Mouse (Mus musculus): ENCODE results near the gene Pafah1b3. TPM values are rescaled to one million over a fixed set of nuclear protein-coding genes. Genes with fewer than 3 reads are reported as not detected.

Pafah1b3 gene
- polyA plus RNA-seq (2015; fragmentation: Nextera tagmentation; extraction: Ambion mirVana): 87.6 and 91.9 TPM in 2 replicates

DNA sequence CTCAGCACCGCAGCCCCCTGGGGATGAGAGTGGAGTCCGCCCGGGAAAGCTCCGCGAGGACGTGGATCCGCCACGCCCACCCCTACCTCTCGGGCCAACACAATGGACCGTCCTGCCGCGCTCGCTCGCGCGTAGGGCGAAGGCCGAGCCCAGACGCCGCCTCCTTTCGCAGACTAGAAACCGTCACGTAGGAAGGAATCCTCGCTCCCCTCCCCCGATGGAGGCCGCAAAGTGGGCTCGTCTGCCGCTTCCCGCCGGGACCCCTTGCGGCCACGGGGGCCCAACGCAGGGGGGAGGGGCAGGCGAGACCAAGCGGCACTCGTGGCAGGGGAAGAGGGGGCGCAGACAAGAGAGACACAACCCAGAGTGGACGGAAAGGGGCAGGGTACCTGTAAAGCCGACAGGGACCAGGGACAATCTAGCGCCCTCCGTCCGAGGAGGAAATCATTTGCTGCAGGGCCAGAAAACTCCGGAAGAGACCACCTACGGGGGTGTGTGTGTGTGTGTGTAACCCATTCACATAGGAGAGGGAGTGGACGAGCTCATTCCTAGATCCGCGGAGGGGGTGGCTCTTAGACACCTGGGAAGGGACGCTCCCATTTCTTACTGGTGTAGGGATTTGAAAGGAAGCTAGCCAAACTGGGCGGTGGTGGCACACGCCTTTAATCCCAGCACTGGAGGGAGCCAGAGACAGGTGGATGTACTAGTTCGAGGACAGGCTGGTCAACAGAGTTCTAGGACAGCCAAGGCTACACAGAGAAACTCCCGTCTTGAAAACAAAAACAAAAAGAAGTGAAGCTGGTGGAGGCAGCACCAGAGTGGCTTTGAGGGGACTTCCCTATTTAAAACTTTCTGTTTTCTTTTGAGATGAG, at the start of gene Pafah1b3:
TSS of gene Pafah1b3 (minus strand) at position 533 of the 872 bp plus-strand sequence.
- TF ChIP-seq CTCF (IDR thresholded peaks at IDR 0.05; ENCODE audit: low read depth): peak; percentile 63
- H3K9me3 ChIP-seq (ENCODE audit: control insufficient read depth): no peaks in the 10 kb centered on the region
- peak within 1 kb of the TSS; percentile 98 for H3K4me2 ChIP-seq (replicated peaks; ENCODE audit: low read depth)
- H3K27ac ChIP-seq (ENCODE audit: low read depth, low read length): peak within 1 kb of the TSS; percentile 96
- H3K27me3 ChIP-seq (replicated peaks; ENCODE audit: control insufficient read depth, insufficient read depth, low read length): no peaks in the 10 kb centered on the region
- WGBS: under 1% methylated on average over 52 of the region's 52 CpGs
- peaks cover 23% of the 10 kb centered on the region for H3K36me3 ChIP-seq (ENCODE audit: control insufficient read depth, insufficient read depth)
- peak within 1 kb of the TSS; percentile 68 for H3K9ac ChIP-seq (ENCODE audit: low read depth, low read length)
- H3K4me3 ChIP-seq (ENCODE audit: low read depth, low read length): peak within 1 kb of the TSS; percentile 80
- no peaks in the 10 kb centered on the region for H3K4me1 ChIP-seq (replicated peaks; ENCODE audit: control insufficient read depth, insufficient read depth, low read length)
- ATAC-seq: peak; percentile 93

- peaks cover 28% of the 10 kb centered on the region for H3K36me3 ChIP-seq (ENCODE audit: control insufficient read depth, insufficient read depth)
- no peak for TF ChIP-seq CTCF (IDR thresholded peaks at IDR 0.05; ENCODE audit: low read depth)
- no peak for ATAC-seq
- H3K9ac ChIP-seq (ENCODE audit: low read depth, low read length): no peak overlapping the region
- H3K27ac ChIP-seq (ENCODE audit: low read depth, low read length): no peak overlapping the region
- no peaks in the 10 kb centered on the region for H3K4me1 ChIP-seq (replicated peaks; ENCODE audit: control insufficient read depth, insufficient read depth, low read length)
- no peaks in the 10 kb centered on the region for H3K9me3 ChIP-seq (ENCODE audit: control insufficient read depth)
- no peaks in the 10 kb centered on the region for H3K27me3 ChIP-seq (replicated peaks; ENCODE audit: control insufficient read depth, insufficient read depth, low read length)
- no peak overlapping the region for H3K4me2 ChIP-seq (replicated peaks; ENCODE audit: low read depth)
- H3K4me3 ChIP-seq (ENCODE audit: low read depth, low read length): no peak overlapping the region
- 85% methylated on average over 20 of the region's 20 CpGs for WGBS
Observed at GRCm38 (mm10) chr7:25341000-25341784, 43.4 kb upstream of the Pafah1b3 start.

DNA sequence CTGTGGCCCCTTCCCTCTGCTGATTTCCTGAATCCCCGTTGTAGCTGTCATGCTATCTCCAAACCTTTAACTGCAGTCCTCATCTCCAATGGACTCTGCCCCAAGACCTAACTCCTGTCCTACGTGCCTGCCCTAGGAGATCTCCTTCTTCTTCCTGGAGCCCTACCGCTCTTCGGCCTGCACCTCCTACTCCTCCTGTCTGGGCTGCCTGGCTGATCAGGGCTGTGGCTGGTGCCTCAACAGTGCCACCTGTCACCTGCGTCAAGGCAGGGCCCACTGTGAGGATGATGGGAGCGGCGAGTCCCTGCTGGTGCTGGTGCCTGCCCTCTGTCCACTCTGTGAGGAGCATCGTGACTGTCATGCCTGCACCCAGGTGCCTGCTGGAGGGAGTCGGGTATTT, 41.5 kb upstream of the Pafah1b3 start:
- no peaks in the 10 kb centered on the region for H3K9me3 ChIP-seq (ENCODE audit: control insufficient read depth)
- peak; percentile 52; the same call in 1 of the 2 replicates for TF ChIP-seq CTCF (IDR thresholded peaks at IDR 0.05; ENCODE audit: low read depth)
- 65% methylated on average over 9 of the region's 9 CpGs for WGBS

DNA sequence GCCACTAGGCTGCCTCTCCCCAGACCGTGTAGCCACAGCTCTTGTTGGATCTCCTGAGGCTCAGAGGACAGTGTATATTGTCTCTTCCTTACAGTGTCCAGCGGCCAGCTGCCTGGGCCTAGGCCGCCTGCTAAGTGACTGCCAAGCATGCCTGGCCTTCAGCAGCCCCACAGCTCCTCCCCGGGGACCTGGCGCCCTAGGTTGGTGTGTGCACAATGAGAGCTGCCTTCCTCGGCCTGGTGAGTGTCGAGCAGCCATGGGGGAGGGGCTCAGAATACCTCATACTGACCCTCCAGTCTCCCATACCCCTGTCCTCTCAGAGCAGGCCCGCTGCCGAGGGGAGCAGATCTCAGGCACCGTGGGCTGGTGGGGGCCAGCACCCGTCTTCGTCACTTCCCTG, 36.7 kb upstream of the Pafah1b3 start:
- no peak overlapping the region for H3K27ac ChIP-seq (ENCODE audit: low read depth, low read length)
- H3K4me2 ChIP-seq (replicated peaks; ENCODE audit: low read depth): no peak overlapping the region
- H3K4me1 ChIP-seq (replicated peaks; ENCODE audit: control insufficient read depth, insufficient read depth, low read length): no peaks in the 10 kb centered on the region
- H3K9ac ChIP-seq (ENCODE audit: low read depth, low read length): no peak overlapping the region
- no peak overlapping the region for H3K4me3 ChIP-seq (ENCODE audit: low read depth, low read length)
- 85% methylated on average over 12 of the region's 12 CpGs for WGBS
- no peaks in the 10 kb centered on the region for H3K9me3 ChIP-seq (ENCODE audit: control insufficient read depth)
- TF ChIP-seq CTCF (IDR thresholded peaks at IDR 0.05; ENCODE audit: low read depth): no peak
- peaks cover 34% of the 10 kb centered on the region; the same call in 1 of the 2 replicates for H3K36me3 ChIP-seq (ENCODE audit: control insufficient read depth, insufficient read depth)
- H3K27me3 ChIP-seq (replicated peaks; ENCODE audit: control insufficient read depth, insufficient read depth, low read length): no peaks in the 10 kb centered on the region
- no peak for ATAC-seq

More for the DNA sequence above, 41.5 kb upstream of the Pafah1b3 start:
- Histone ChIP-seq H3K4me3 (ENCODE audit: low read depth, low read length) (no peak overlapping the region), H3K9ac (ENCODE audit: low read depth, low read length) (no peak overlapping the region), H3K27ac (ENCODE audit: low read depth, low read length) (no peak overlapping the region), H3K4me2 (replicated peaks; ENCODE audit: low read depth) (no peak overlapping the region), H3K36me3 (ENCODE audit: control insufficient read depth, insufficient read depth) (peaks cover 41% of the 10 kb centered on the region), H3K27me3 (replicated peaks; ENCODE audit: control insufficient read depth, insufficient read depth, low read length) (no peaks in the 10 kb centered on the region), H3K4me1 (replicated peaks; ENCODE audit: control insufficient read depth, insufficient read depth, low read length) (no peaks in the 10 kb centered on the region)
- ATAC-seq: peak; percentile 70

- H3K27ac ChIP-seq (ENCODE audit: low read depth, low read length): no peak overlapping the region
- H3K36me3 ChIP-seq (ENCODE audit: control insufficient read depth, insufficient read depth): peaks cover 35% of the 10 kb centered on the region; the same call in 1 of the 2 replicates
- 45% methylated on average over 16 of the region's 16 CpGs for WGBS
- ATAC-seq: peak; percentile 60
- no peaks in the 10 kb centered on the region for H3K9me3 ChIP-seq (ENCODE audit: control insufficient read depth)
- H3K4me3 ChIP-seq (ENCODE audit: low read depth, low read length): no peak overlapping the region
- H3K4me1 ChIP-seq (replicated peaks; ENCODE audit: control insufficient read depth, insufficient read depth, low read length): no peaks in the 10 kb centered on the region
- H3K9ac ChIP-seq (ENCODE audit: low read depth, low read length): no peak overlapping the region; the same call in 1 of the 2 replicates
- peak; percentile 93 for TF ChIP-seq CTCF (IDR thresholded peaks at IDR 0.05; ENCODE audit: low read depth)
- no peak overlapping the region for H3K4me2 ChIP-seq (replicated peaks; ENCODE audit: low read depth)
- H3K27me3 ChIP-seq (replicated peaks; ENCODE audit: control insufficient read depth, insufficient read depth, low read length): no peaks in the 10 kb centered on the region
Observed at GRCm38 (mm10) chr7:25333596-25334307, 36.0 kb upstream of the Pafah1b3 start.

Measured in intestine, postnatal 0 days (tissue).